Mouse (Mus musculus): Measurements from ENCODE around the gene Ext2. TPM values are rescaled to one million over a fixed set of nuclear protein-coding genes. Genes with fewer than 3 reads are reported as not detected.
A peak's percentile ranks its signal among the peaks of the same experiment; 100 is the strongest.

Gene Ext2
- polyA plus RNA-seq (2011; ENCODE audit: insufficient read depth, insufficient read length, low replicate concordance, missing spikeins) = 6.5 and 10.8 TPM in 2 replicates

- H3K4me3 ChIP-seq (replicated peaks; ENCODE audit: control insufficient read depth, low read depth, low read length) = peak within 1 kb of the TSS; percentile 76
- WGBS = under 1% methylated on average over 66 of the region's 66 CpGs
- H3K27ac ChIP-seq (ENCODE audit: control insufficient read depth, insufficient read depth, low read depth, low read length, poor library complexity) = no peak within 1 kb of the TSS
- TF ChIP-seq CTCF (IDR thresholded peaks at IDR 0.05; ENCODE audit: control insufficient read depth, insufficient read depth, low read length) (peak; percentile 98), POLR2A (IDR thresholded peaks at IDR 0.05; ENCODE audit: borderline replicate concordance, control insufficient read depth, low read depth, low read length) (peak; percentile 68)
- H3K4me1 ChIP-seq (ENCODE audit: control insufficient read depth, insufficient read depth, low read length) = no peaks in the 10 kb centered on the region
Observed at GRCm38 (mm10) chr2:93822045-93822749, at the start of gene Ext2. Gene Ext2, minus strand, starts transcription at chr2:93822568.

- WGBS = 86% methylated on average over 4 of the region's 4 CpGs
- TF ChIP-seq CTCF (IDR thresholded peaks at IDR 0.05; ENCODE audit: control insufficient read depth, insufficient read depth, low read length) (no peak), POLR2A (IDR thresholded peaks at IDR 0.05; ENCODE audit: borderline replicate concordance, control insufficient read depth, low read depth, low read length) (no peak)
- no peak overlapping the region for H3K4me3 ChIP-seq (replicated peaks; ENCODE audit: control insufficient read depth, low read depth, low read length)
Observed at GRCm38 (mm10) chr2:93871411-93871925, 49.1 kb upstream of the Ext2 start.

GRCm38 (mm10) chr2:93870842-93871241 is 48.5 kb upstream of the Ext2 start:
- Histone ChIP-seq H3K4me1 (ENCODE audit: control insufficient read depth, insufficient read depth, low read length) (no peaks in the 10 kb centered on the region), H3K27ac (ENCODE audit: control insufficient read depth, insufficient read depth, low read depth, low read length, poor library complexity) (no peak overlapping the region), H3K4me3 (replicated peaks; ENCODE audit: control insufficient read depth, low read depth, low read length) (no peak overlapping the region)
- 42% methylated on average over 4 of the region's 4 CpGs for WGBS
- TF ChIP-seq POLR2A (IDR thresholded peaks at IDR 0.05; ENCODE audit: borderline replicate concordance, control insufficient read depth, low read depth, low read length) = no peak
- TF ChIP-seq CTCF (IDR thresholded peaks at IDR 0.05; ENCODE audit: control insufficient read depth, insufficient read depth, low read length) = no peak

More at GRCm38 (mm10) chr2:93871411-93871925, 49.1 kb upstream of the Ext2 start:
- H3K4me1 ChIP-seq (ENCODE audit: control insufficient read depth, insufficient read depth, low read length) = no peaks in the 10 kb centered on the region
- no peak overlapping the region for H3K27ac ChIP-seq (ENCODE audit: control insufficient read depth, insufficient read depth, low read depth, low read length, poor library complexity)

DNA sequence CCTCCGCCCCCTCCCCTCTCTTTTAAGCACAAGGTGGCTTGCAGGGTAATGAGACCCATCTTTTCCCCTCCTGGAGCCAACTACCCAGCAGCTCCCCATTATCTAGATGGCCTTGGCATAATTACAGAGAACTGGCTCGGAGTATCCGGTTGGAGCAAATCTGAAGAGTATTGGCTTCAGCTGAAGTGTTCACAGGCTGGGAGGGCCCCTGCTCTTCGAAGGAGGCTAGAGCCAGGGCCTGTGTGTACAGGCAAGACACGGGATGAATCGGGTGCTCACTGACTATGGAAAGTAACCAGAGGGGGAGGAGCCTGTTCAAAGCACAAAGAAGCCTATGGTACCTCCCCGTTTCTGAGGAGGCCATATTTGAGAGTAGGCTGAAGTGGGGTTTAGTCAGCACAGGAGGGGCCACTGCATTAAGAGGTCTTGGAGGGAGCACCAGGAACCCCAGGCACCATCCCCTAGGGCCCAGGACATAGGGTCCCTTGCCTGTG is 46.8 kb upstream of the Ext2 start, which contains the start of gene Accsl:
Gene Accsl (minus strand): TSS at position 51 of the 494 bp plus-strand sequence.
- WGBS = 64% methylated on average over 7 of the region's 7 CpGs
- no peak within 1 kb of the TSS for H3K27ac ChIP-seq (ENCODE audit: control insufficient read depth, insufficient read depth, low read depth, low read length, poor library complexity)
- H3K4me3 ChIP-seq (replicated peaks; ENCODE audit: control insufficient read depth, low read depth, low read length) = no peak within 1 kb of the TSS
- no peaks in the 10 kb centered on the region for H3K4me1 ChIP-seq (ENCODE audit: control insufficient read depth, insufficient read depth, low read length)
- TF ChIP-seq CTCF (IDR thresholded peaks at IDR 0.05; ENCODE audit: control insufficient read depth, insufficient read depth, low read length) = no peak
- TF ChIP-seq POLR2A (IDR thresholded peaks at IDR 0.05; ENCODE audit: borderline replicate concordance, control insufficient read depth, low read depth, low read length) = no peak

DNA sequence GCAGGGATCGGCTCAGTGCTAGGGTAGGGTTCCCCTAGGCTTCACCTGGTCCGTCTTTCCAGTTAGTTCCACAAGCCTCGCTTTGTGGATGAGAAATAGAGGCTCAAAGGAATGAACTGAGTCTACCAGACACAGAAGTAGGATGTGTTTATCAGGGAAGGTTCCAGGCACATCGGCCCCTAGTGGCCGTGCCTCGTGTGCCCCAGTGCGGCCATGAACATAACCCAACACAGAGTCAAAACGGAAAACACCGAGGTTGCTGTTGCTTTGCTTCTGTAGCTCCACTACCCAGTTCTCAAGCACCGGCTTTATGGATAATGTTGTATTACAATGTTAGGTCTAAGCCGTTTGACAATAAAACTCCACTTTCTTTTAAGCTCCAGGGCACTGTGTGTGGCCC is 46.2 kb upstream of the Ext2 start:
- WGBS = 85% methylated on average over 11 of the region's 11 CpGs
- Histone ChIP-seq H3K4me1 (ENCODE audit: control insufficient read depth, insufficient read depth, low read length) (no peaks in the 10 kb centered on the region), H3K27ac (ENCODE audit: control insufficient read depth, insufficient read depth, low read depth, low read length, poor library complexity) (no peak overlapping the region), H3K4me3 (replicated peaks; ENCODE audit: control insufficient read depth, low read depth, low read length) (no peak overlapping the region)
- TF ChIP-seq POLR2A (IDR thresholded peaks at IDR 0.05; ENCODE audit: borderline replicate concordance, control insufficient read depth, low read depth, low read length) = no peak
- no peak for TF ChIP-seq CTCF (IDR thresholded peaks at IDR 0.05; ENCODE audit: control insufficient read depth, insufficient read depth, low read length)

DNA sequence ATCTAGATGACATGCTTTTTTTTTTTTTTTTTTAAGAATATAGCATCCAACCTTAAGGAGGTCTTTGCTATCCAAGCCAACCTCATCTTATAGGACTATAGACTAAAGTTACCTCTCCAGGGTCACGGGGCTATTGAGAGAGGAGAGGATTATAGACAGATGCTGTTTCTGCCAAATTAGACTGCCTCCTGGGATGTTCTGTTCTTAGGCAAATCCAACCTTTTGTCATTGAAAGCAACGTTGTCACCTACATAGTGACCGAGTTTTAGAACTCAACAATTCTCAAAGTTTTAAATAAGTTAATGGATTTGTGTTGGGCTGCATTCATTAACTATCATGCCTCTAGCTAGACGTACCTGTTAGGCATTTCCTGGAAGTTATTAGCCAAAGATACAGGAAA is 40.9 kb upstream of the Ext2 start:
- TF ChIP-seq POLR2A (IDR thresholded peaks at IDR 0.05; ENCODE audit: borderline replicate concordance, control insufficient read depth, low read depth, low read length) = no peak
- TF ChIP-seq CTCF (IDR thresholded peaks at IDR 0.05; ENCODE audit: control insufficient read depth, insufficient read depth, low read length) = no peak
- H3K27ac ChIP-seq (ENCODE audit: control insufficient read depth, insufficient read depth, low read depth, low read length, poor library complexity) = no peak overlapping the region
- 69% methylated on average over 4 of the region's 4 CpGs for WGBS

DNA sequence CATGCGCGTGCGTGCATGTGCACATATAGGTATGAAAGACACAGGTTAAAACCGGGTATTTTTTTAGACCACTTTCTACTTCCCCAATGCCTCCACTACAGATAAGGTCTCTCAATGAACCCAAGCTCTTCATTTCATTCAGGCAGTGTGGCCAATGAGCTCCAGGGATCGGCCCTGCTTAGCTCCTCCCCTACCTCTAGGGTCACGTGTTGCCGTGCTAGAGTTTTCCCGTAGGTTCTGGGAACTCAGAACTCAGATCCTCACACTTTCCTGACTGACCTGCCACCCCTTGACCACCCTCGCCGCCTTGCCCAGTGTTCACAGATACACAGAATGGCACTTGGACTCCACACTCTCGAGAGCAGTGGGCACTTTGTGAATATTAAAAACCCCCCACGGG is 36.5 kb upstream of the Ext2 start:
- 56% methylated on average over 12 of the region's 12 CpGs for WGBS
- no peak overlapping the region for H3K27ac ChIP-seq (ENCODE audit: control insufficient read depth, insufficient read depth, low read depth, low read length, poor library complexity)
- H3K4me3 ChIP-seq (replicated peaks; ENCODE audit: control insufficient read depth, low read depth, low read length) = no peak overlapping the region
- TF ChIP-seq POLR2A (IDR thresholded peaks at IDR 0.05; ENCODE audit: borderline replicate concordance, control insufficient read depth, low read depth, low read length) (no peak), CTCF (IDR thresholded peaks at IDR 0.05; ENCODE audit: control insufficient read depth, insufficient read depth, low read length) (no peak)
- H3K4me1 ChIP-seq (ENCODE audit: control insufficient read depth, insufficient read depth, low read length) = no peaks in the 10 kb centered on the region; the same call in 1 of the 2 replicates

More for the DNA sequence above, 40.9 kb upstream of the Ext2 start:
- Histone ChIP-seq H3K4me3 (replicated peaks; ENCODE audit: control insufficient read depth, low read depth, low read length) (no peak overlapping the region), H3K4me1 (ENCODE audit: control insufficient read depth, insufficient read depth, low read length) (no peaks in the 10 kb centered on the region; the same call in 1 of the 2 replicates)

GRCm38 (mm10) chr2:93851303-93851702 is 28.9 kb upstream of the Ext2 start:
- TF ChIP-seq POLR2A (IDR thresholded peaks at IDR 0.05; ENCODE audit: borderline replicate concordance, control insufficient read depth, low read depth, low read length) (no peak), CTCF (IDR thresholded peaks at IDR 0.05; ENCODE audit: control insufficient read depth, insufficient read depth, low read length) (no peak)
- Histone ChIP-seq H3K4me1 (ENCODE audit: control insufficient read depth, insufficient read depth, low read length) (no peaks in the 10 kb centered on the region), H3K4me3 (replicated peaks; ENCODE audit: control insufficient read depth, low read depth, low read length) (no peak overlapping the region), H3K27ac (ENCODE audit: control insufficient read depth, insufficient read depth, low read depth, low read length, poor library complexity) (no peak overlapping the region)
- WGBS = 78% methylated on average over 1 of the region's 1 CpGs

All from bone marrow, adult 2 months (tissue).